Mouse (Mus musculus) T-helper 1 cell (primary cell): ENCODE measurements around the gene Gpc6.

ENCODE experiments used
- in situ Hi-C: fragments of 300-600 bp; cut with MboI, MseI; formaldehyde crosslinking; loops from one replicate; pipeline ENCODE4 v1.15.1; 2025; ENCODE audit warnings: high pct_unique_total_duplicates

Gene Gpc6

DNA sequence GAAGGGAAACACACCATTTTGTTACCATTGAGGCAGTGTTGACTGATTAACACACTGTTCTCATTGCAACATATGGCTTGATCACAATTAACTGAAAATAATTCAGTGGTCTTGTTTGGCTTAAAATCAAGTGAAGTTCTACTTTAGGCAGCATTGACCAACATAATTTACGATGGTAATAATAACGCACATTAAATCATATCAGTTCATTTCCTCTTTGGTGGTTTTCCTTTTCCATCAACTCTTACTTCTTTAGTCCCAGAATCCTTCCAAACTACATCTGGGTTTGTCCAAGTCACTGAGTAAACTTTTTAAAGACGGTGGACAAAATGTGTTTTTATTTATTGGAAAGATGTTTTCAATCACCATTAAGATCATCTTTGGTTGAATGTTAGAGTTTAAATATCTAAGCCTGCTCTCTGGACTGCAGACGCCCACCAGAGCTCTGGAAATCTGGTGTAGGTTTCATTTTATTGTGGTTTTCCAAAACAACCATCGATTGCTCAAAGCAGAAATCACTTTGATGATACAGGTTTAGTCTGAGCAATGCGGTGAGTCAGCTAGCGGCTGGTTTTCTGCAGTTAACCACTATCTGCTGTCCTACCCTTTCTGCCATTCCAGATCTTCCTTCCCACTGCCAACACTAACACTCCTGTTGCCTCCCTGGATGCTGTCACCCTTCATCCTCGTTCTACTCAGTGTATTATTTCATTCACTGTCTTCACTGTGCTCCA lies 314.7 kb downstream of the Gpc6 start:
- in situ Hi-C loops = no loop called here

DNA sequence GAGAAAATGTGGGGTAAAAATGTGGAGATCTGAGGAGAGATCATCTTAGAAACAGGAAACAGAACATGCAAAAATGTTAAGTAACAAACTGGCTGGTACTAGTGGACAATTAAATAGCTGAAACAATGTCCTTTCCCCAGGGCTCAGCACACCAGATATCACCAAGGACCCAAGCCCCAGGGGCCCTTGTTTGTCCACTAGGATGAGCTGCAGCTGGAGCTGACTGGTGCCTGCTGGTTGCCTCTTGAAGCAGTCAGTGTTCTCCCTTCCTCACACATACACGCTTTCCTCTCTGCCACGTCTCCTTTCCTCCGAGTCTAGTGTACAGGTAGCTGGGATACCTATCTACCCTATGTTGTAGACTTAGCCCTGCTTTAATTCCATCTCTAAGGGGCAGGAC lies 320.5 kb downstream of the Gpc6 start:
- in situ Hi-C loops = no loop called here

GRCm38 (mm10) chr14:117256192-117256591 lies 331.1 kb downstream of the Gpc6 start:
- in situ Hi-C loops = no loop called here

- in situ Hi-C loops = no loop called here
These were observed 340.5 kb downstream of the Gpc6 start for GRCm38 (mm10) chr14:117265653-117266052.

- in situ Hi-C loops = no loop called here
These were observed 342.9 kb downstream of the Gpc6 start for GRCm38 (mm10) chr14:117267823-117268601.

DNA sequence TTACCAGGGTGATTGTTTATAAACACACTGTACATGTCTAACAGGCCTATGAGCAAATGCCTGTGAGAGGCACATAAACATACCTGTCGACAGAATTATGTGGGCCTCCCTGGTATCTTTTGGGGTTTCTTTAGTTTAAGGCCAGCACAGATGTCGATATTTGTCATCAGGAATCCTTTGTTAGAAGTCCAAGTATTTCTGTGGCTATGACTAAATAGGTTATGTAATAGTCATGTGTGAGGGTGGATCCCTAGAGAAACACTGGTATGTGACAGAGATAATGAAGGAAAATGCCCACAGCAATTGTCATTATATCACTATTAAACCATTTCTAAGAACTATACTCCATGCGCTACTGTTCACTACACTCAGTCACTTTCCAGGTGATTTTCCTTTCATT lies 358.5 kb downstream of the Gpc6 start:
- in situ Hi-C loops = no loop called here

GRCm38 (mm10) chr14:117293746-117294145 lies 368.6 kb downstream of the Gpc6 start:
- in situ Hi-C loops = no loop called here

- in situ Hi-C loops = no loop called here
These were observed 371.2 kb downstream of the Gpc6 start for GRCm38 (mm10) chr14:117296207-117296838.

GRCm38 (mm10) chr14:117301019-117301418 lies 375.9 kb downstream of the Gpc6 start:
- in situ Hi-C loops = no loop called here

- in situ Hi-C loops = no loop called here
These were observed 379.0 kb downstream of the Gpc6 start for GRCm38 (mm10) chr14:117303901-117304722.

DNA sequence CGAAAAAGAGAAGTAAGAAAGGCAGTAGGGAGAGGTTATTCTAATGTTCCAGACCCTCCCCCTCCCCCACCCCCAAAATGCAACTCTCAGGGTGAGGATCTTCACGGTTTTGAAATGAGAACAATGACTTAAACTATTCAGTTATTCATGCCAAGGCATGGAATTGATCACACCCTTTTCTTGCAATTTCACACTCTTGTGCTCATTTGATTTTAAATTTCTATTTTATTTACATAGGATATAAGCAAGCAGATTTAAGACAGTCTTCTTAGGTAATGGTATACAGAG lies 379.6 kb downstream of the Gpc6 start:
- in situ Hi-C loops = no loop called here

DNA sequence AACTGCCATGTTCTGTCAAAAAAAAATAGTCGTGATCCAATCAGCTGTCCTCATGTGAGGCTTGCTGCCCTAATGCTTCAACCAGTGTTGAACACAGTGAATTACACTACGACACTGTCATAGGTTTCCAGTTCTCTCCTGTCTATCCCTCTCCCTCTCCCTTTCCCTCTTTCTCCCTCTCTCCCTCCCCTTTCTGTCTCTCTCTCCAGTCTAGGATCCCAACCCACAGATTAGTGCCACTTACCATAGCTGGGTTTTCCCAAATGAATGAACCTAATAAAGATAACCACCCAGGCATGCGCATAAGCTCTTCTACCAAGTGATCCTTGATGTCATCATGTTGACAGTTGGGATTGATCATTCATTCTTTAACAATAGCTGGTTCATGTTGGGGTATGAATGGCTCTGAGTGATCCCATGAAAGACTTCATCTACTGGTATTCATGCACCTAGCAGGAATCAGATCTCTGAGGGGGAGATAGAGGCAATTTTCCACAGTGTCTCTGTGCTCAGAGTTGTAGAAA lies 384.9 kb downstream of the Gpc6 start:
- in situ Hi-C loops = loop anchor here (10.0 kb wide), 1 partner anchor 575 kb away; no protein-coding TSS in a partner anchor

DNA sequence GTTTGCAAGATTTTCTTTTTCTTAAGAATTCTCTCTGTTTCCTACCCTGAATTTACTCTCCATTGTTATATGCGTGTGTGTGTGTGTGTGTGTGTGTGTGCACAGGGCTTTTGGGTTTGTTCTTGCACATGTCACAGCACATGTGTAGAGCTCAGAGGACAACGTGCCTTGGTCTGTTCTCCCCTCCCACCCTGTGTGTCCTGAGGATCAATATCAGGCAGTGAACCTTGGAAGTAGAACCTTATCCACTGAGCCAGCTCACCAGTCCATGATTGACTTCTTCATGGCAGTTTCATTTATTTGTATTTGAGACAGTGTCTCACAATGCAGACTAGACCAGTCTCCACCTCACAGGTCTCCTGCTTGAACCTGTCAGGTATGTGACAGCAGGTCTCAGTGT lies 399.1 kb downstream of the Gpc6 start:
- in situ Hi-C loops = no loop called here

GRCm38 (mm10) chr14:117332256-117332655 lies 407.1 kb downstream of the Gpc6 start:
- in situ Hi-C loops = no loop called here

- in situ Hi-C loops = no loop called here
These were observed 412.2 kb downstream of the Gpc6 start for GRCm38 (mm10) chr14:117337271-117337670.

DNA sequence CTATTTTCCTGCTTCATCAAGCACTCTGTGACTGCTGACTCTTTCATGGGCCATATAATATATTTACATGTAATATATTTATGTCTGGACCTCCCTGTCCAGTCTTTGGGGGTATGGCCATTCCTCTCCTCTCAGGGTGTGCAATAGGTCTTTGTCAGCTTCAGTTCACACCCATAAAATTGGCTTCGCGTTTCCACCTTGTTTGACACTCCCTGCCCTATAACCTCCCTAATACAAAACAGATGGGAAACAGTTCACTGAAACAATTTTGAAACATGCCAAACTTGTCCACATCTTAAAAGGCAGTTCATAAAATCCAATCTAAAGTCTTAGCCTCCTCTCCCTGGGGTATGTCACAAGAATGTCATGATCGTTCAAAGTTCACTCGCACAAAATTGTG lies 415.4 kb downstream of the Gpc6 start:
- in situ Hi-C loops = no loop called here

DNA sequence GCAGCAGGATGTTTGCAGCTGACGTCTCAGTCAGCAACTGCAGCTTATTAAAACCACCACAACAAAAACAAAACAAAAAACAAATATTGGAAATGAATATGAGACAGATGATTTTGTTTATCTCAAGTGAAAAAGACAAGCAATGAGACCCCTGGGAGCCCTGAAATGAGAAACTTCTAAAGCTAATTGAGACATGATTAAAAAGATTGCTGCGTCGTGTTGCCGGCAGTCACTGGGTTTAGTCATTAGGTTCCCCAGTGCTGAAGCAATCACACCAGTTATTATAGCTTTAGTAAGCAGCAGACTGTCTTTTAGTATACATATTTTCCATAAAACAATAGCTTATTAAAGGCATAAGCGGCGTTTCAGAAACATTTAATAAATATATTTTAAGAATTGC lies 419.4 kb downstream of the Gpc6 start:
- in situ Hi-C loops = no loop called here

DNA sequence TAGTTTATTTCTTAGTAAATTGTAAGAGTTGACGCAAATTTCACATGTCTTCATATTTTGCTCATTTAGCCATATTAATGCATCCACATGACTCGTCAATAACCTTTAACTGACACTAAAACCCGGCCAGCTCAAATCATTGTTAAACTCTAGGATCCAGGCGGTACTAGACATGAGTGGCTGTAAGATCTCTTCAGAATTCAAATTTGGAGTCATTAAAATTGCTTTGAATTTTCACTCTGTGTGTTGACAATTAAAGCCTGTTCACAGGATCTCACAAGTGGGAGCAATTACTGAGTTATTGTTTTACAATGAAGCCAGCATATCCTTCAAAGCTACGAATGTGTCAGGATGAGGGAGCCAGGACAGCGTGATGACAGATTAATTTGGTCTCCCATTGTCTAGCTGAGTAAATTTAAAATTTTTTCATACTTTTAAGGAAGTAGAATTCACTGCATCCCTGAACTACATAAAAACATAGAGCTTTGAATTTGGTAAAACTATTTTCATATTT lies 421.3 kb downstream of the Gpc6 start:
- in situ Hi-C loops = no loop called here

DNA sequence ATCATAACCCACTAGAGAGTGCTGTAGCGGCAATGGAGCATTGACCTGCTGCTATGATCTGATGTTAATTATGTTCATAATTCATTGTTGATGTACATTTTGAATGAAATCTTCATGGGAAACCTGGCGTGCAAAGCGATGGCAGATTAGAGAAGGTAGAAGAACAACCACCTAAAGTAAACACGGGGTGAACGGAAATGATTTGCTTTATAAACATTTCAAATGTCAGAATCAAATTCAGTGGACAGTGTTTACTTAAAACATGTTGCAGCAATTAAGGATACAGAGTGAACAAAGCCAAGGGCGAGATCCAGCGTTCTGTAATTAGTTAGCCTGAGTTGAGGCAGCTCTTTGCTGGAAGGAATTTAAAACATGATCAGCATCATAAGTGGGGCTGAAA lies 426.2 kb downstream of the Gpc6 start:
- in situ Hi-C loops = no loop called here

DNA sequence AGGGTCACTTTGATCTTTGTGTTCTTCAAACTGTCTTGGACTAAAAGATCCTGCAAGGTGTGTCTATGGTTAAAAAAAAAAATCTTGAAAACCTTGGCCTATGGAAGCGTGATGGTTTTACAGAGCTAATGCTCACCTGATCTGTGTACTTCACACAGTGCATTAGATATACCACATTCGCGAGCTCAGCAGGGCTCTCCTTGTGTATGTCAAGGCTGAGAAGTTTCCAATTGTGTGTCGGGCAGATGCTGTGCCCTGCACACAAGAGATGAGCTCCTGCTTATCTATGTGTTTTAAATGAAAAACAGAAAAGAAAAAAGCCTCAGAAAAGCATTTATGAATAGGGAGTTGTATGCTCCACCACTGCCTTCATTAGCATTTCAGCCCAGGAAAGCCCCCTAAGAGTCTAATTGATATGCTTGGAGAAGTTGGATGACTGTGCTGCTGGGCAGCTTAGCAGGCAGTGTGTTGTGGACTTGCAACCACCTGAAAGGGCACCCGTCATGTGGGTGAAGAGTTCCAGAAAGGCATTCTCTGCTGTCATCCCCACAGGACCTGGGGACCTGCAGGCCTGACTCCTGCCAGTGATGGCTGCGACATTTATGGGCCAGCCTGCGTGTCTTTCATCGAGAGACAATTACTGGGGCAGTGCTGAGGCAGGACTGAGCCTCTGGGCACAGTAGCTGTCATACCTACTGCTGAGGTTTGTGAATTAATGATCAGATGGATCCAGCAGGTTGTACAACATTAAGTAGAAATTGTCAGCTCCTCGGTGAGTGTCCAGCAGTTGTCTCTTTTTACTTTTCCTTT lies 436.2 kb downstream of the Gpc6 start:
- in situ Hi-C loops = no loop called here

GRCm38 (mm10) chr14:117361965-117362309 lies 436.8 kb downstream of the Gpc6 start:
- in situ Hi-C loops = no loop called here
